Mouse (Mus musculus) myocyte (in vitro differentiated cells): ENCODE measurements around the gene Impdh1.

Source experiments
- CEBPB ChIP-seq: IDR thresholded peaks from 2 replicates; pipeline ENCODE4 v1.6.1; 2011; ENCODE audit warnings: mild to moderate bottlenecking, moderate library complexity; ENCODE audit not compliant: poor library complexity, insufficient read depth, severe bottlenecking
- POLR2AphosphoS2 ChIP-seq: IDR thresholded peaks from one replicate; pipeline ENCODE4 v1.6.1; 2011; ENCODE audit warnings: low read depth, control low read depth; ENCODE audit not compliant: insufficient read length

DNA sequence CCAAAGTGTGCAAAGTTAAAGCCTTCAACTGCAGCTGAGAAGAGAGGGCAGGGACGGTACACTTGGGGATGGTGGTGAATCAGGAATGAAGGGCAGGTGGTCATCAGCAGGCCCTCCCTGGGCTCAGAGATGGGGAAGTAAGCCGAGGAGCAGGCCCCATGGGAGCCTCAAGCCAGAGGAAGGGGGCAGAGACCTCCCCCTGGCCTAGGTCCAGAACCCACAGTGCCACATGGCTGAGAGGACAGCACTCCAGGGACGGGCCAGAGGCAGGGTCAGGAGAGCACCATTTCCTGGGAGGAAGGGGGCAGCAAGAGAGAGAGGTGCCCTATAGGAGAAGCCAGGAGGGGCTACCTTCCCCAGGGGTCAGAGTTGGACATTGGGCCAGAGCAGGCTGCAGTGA is 15.7 kb downstream of the Impdh1 start:
- TF ChIP-seq CEBPB (no peak), POLR2AphosphoS2 (no peak)
